Mouse (Mus musculus): ENCODE data around the gene Sh2d2a. TPM values are rescaled to one million over a fixed set of nuclear protein-coding genes. Genes with fewer than 3 reads are reported as not detected.
"Not testable (repeated sequence)": the region's sequence is repeated elsewhere in the genome, so short reads cannot be mapped to it uniquely, and the experiment has no call there.

Sh2d2a gene
- polyA plus RNA-seq, 1 experiment from 2014 or later: 0.37 TPM

DNA sequence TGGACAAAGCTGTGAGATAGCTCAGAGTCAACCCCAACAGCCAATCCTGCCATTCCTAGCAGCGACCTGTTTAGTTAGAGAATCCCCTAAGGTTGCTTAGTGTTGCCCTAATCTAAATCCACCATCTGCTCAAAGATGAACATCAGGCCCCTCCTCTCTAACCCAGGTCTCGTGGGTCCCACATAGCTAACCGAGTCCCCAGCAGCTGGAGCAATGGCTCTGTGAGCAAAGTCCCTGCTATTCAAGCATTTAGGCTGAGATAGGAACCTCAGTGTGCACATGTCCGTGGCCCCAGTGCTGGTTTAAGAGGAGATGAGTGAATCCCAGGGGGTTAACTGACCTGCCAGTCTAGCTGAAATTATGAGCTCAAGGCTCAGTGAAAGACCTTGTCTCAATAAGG, 369 bp upstream of the Sh2d2a start:
- 39% methylated on average over 4 of the region's 4 CpGs for WGBS (ENCODE audit: insufficient replicate concordance)
- H3K4me3 ChIP-seq (ENCODE audit: low read depth, low read length): no peak overlapping the region
- no peak overlapping the region for H3K9ac ChIP-seq (ENCODE audit: low read depth, low read length)
- H3K4me1 ChIP-seq (ENCODE audit: control insufficient read depth, low read depth, low read length): no peaks in the 10 kb centered on the region
- no peak overlapping the region for H3K27ac ChIP-seq (ENCODE audit: low read length)
- H3K36me3 ChIP-seq (ENCODE audit: control insufficient read depth, insufficient read depth): no peaks in the 10 kb centered on the region
- no peaks in the 10 kb centered on the region for H3K9me3 ChIP-seq (replicated peaks; ENCODE audit: control insufficient read depth, low read length)
- H3K27me3 ChIP-seq (ENCODE audit: control insufficient read depth, insufficient read depth, low read depth, low read length): no peaks in the 10 kb centered on the region
- no peak for ATAC-seq (ENCODE audit: low read depth)
- no peak overlapping the region for H3K4me2 ChIP-seq (ENCODE audit: low read depth, low read length)

DNA sequence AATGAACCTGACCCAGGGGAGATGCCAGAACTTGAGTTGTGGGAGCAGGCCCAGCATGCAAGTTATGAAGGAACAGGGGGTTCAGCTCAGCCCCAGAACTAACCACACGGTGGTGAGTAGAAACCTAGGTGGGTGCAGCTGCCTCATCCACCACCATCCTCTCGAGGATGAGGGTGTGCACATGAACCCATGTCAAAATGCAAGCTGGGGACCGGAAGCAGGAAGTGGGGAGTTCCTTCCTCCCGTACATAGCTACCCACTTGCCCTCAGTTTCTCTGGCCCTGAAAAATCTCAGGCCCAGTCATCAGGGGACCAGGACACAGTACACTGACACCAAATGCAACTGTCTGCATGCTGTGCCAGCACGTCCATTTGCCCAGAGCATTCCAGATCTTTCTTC, 1.1 kb downstream of the Sh2d2a start:
- Histone ChIP-seq H3K4me3 (ENCODE audit: low read depth, low read length) (no peak overlapping the region), H3K4me2 (ENCODE audit: low read depth, low read length) (no peak overlapping the region), H3K36me3 (ENCODE audit: control insufficient read depth, insufficient read depth) (no peaks in the 10 kb centered on the region), H3K27ac (ENCODE audit: low read length) (no peak overlapping the region), H3K4me1 (ENCODE audit: control insufficient read depth, low read depth, low read length) (no peaks in the 10 kb centered on the region), H3K9ac (ENCODE audit: low read depth, low read length) (no peak overlapping the region), H3K9me3 (replicated peaks; ENCODE audit: control insufficient read depth, low read length) (no peaks in the 10 kb centered on the region), H3K27me3 (ENCODE audit: control insufficient read depth, insufficient read depth, low read depth, low read length) (no peaks in the 10 kb centered on the region)
- 22% methylated on average over 5 of the region's 5 CpGs for WGBS (ENCODE audit: insufficient replicate concordance)
- ATAC-seq (ENCODE audit: low read depth): no peak

DNA sequence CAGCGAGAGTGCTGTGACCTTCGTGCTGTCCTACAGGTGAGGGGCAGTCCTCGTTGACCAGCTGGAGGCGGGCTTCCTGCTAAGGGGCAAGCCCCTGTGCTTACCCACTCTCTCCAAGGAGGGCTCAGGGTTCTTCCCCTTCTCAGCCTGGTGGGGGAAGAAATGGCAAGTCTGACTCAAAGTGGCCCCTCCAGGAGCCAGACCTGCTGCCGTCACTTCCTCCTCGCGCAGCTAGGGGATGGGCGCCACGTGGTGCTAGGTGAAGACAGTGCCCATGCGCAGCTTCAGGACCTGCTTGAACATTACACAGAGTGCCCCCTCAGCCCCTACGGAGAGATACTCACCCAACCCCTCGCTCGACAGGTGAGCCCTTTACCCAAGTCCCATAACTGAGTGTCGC, 2.6 kb downstream of the Sh2d2a start:
- 60% methylated on average over 14 of the region's 14 CpGs for WGBS (ENCODE audit: insufficient replicate concordance)
- Histone ChIP-seq H3K4me1 (ENCODE audit: control insufficient read depth, low read depth, low read length) (no peaks in the 10 kb centered on the region), H3K4me3 (ENCODE audit: low read depth, low read length) (no peak overlapping the region), H3K36me3 (ENCODE audit: control insufficient read depth, insufficient read depth) (no peaks in the 10 kb centered on the region), H3K27ac (ENCODE audit: low read length) (no peak overlapping the region), H3K4me2 (ENCODE audit: low read depth, low read length) (no peak overlapping the region), H3K27me3 (ENCODE audit: control insufficient read depth, insufficient read depth, low read depth, low read length) (no peaks in the 10 kb centered on the region), H3K9ac (ENCODE audit: low read depth, low read length) (no peak overlapping the region), H3K9me3 (replicated peaks; ENCODE audit: control insufficient read depth, low read length) (no peaks in the 10 kb centered on the region)
- no peak for ATAC-seq (ENCODE audit: low read depth)

DNA sequence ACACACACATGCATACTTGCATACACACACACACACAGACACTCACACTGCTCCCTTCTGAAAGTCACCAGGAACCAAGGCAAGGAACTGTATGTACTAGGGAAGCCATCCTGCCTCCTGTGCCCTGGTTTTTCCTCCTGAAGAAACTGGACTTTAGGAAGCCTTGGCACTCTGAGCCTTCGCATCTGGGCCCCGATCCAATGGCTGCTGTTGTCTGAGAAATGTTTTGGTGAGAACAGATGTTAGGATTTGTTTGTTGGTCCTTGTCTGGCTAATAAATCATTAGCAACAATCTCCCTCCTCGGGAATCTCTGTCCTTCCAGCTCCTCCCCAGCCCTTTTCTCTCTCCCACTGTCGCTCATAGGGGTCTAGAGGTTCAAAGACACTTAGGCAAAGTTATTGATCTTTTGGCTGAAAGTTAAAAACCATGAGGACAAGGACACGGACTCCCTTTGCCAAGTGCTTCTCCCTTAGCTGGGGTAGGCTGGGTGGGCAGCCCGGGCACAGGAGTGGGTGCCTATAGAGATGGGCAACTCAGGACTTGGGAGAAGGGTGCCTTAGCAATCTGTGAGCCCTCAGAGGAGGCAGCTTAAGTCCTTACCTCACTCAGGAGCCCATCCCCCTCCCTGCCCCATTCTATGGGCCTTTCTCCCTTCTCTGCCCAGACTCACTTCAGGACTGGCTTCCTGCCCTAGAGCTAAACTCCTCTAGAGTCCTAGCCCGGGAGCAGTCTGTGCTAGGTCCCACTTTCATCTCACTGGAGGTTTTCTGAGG, 8.4 kb downstream of the Sh2d2a start:
- no peak for ATAC-seq (ENCODE audit: low read depth)
- WGBS (ENCODE audit: insufficient replicate concordance): 64% methylated on average over 7 of the region's 7 CpGs
- Histone ChIP-seq H3K9me3 (replicated peaks; ENCODE audit: control insufficient read depth, low read length) (no peaks in the 10 kb centered on the region), H3K4me1 (ENCODE audit: control insufficient read depth, low read depth, low read length) (no peaks in the 10 kb centered on the region), H3K4me2 (ENCODE audit: low read depth, low read length) (no peak overlapping the region), H3K27me3 (ENCODE audit: control insufficient read depth, insufficient read depth, low read depth, low read length) (no peaks in the 10 kb centered on the region), H3K36me3 (ENCODE audit: control insufficient read depth, insufficient read depth) (peaks cover 28% of the 10 kb centered on the region), H3K9ac (ENCODE audit: low read depth, low read length) (no peak overlapping the region), H3K27ac (ENCODE audit: low read length) (no peak overlapping the region), H3K4me3 (ENCODE audit: low read depth, low read length) (no peak overlapping the region)

DNA sequence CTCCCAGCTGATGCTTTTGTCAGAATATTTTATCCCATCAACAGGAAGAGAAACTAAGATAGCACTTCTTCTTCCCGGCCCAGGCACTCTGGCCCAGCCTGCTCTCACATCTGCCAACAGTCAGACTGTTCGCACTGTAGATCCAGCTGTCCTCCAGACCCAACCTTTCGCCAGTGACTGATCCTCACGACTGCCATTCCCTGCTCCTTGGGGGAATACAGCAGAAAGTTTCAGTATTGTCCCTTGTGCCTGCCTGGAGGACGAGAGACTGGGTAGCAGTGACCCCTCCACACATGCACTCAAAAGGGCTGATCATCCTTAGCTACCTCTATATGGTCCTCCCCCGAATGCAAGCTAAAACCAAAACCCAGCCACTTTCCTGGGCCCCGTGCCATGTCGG, 9.4 kb downstream of the Sh2d2a start:
- Histone ChIP-seq H3K27me3 (ENCODE audit: control insufficient read depth, insufficient read depth, low read depth, low read length) (no peaks in the 10 kb centered on the region), H3K4me2 (ENCODE audit: low read depth, low read length) (no peak overlapping the region), H3K4me3 (ENCODE audit: low read depth, low read length) (no peak overlapping the region), H3K9me3 (replicated peaks; ENCODE audit: control insufficient read depth, low read length) (no peaks in the 10 kb centered on the region), H3K36me3 (ENCODE audit: control insufficient read depth, insufficient read depth) (peaks cover 28% of the 10 kb centered on the region), H3K9ac (ENCODE audit: low read depth, low read length) (no peak overlapping the region), H3K27ac (ENCODE audit: low read length) (no peak overlapping the region), H3K4me1 (ENCODE audit: control insufficient read depth, low read depth, low read length) (no peaks in the 10 kb centered on the region)
- ATAC-seq (ENCODE audit: low read depth): no peak
- 77% methylated on average over 8 of the region's 8 CpGs for whole genome bisulfite sequencing (ENCODE audit: insufficient replicate concordance)

DNA sequence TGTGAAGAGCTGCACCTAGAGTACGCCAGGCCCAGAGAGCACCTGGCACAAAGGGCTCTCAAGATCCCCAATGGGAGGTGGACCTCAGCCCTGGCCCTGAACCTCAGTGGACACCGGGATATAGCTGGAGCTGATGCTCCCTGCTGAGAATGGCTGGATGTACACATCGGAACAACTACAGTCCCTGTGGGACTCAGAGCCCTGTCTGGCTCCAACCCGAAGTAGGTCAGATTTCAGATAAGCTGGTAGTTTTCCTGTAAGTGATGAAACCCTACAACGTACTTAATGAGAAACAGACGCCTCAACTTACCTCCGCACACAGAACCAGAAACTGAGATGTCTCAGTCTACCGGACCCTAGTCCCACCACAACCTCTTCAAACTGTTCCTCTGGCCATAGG, 11.1 kb downstream of the Sh2d2a start:
- H3K4me1 ChIP-seq (ENCODE audit: control insufficient read depth, low read depth, low read length): no peaks in the 10 kb centered on the region
- H3K4me3 ChIP-seq (ENCODE audit: low read depth, low read length): no peak overlapping the region
- no peaks in the 10 kb centered on the region for H3K9me3 ChIP-seq (replicated peaks; ENCODE audit: control insufficient read depth, low read length)
- peaks cover 35% of the 10 kb centered on the region for H3K36me3 ChIP-seq (ENCODE audit: control insufficient read depth, insufficient read depth)
- no peaks in the 10 kb centered on the region for H3K27me3 ChIP-seq (ENCODE audit: control insufficient read depth, insufficient read depth, low read depth, low read length)
- H3K4me2 ChIP-seq (ENCODE audit: low read depth, low read length): no peak overlapping the region
- ATAC-seq (ENCODE audit: low read depth): no peak
- H3K27ac ChIP-seq (ENCODE audit: low read length): no peak overlapping the region
- WGBS (ENCODE audit: insufficient replicate concordance): 86% methylated on average over 8 of the region's 8 CpGs
- no peak overlapping the region for H3K9ac ChIP-seq (ENCODE audit: low read depth, low read length)

DNA sequence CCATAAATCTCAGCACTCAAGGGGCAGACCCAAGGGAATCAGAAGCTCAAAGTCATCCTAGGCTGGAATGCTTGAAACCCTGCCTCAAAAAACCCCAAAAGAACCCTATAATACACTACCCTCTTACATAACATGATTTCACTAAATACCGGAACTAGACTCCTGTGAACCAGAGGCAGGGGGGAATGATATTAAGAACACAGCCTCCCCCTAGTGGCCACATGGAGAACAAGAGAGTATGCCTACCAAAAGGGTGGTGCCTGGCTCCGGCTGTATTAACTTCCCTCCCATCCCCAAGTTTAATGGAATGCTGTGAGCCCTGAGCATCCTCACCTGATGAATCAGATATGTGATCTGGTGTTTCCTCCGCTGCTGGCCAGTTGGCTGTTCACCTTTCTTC, 13.3 kb downstream of the Sh2d2a start:
- Histone ChIP-seq H3K4me3 (ENCODE audit: low read depth, low read length) (no peak overlapping the region), H3K9me3 (replicated peaks; ENCODE audit: control insufficient read depth, low read length) (no peaks in the 10 kb centered on the region), H3K36me3 (ENCODE audit: control insufficient read depth, insufficient read depth) (peaks cover 41% of the 10 kb centered on the region), H3K27me3 (ENCODE audit: control insufficient read depth, insufficient read depth, low read depth, low read length) (no peaks in the 10 kb centered on the region), H3K4me2 (ENCODE audit: low read depth, low read length) (no peak overlapping the region), H3K9ac (ENCODE audit: low read depth, low read length) (no peak overlapping the region), H3K4me1 (ENCODE audit: control insufficient read depth, low read depth, low read length) (no peaks in the 10 kb centered on the region), H3K27ac (ENCODE audit: low read length) (no peak overlapping the region)
- WGBS (ENCODE audit: insufficient replicate concordance): 31% methylated on average over 3 of the region's 3 CpGs
- no peak for ATAC-seq (ENCODE audit: low read depth)

DNA sequence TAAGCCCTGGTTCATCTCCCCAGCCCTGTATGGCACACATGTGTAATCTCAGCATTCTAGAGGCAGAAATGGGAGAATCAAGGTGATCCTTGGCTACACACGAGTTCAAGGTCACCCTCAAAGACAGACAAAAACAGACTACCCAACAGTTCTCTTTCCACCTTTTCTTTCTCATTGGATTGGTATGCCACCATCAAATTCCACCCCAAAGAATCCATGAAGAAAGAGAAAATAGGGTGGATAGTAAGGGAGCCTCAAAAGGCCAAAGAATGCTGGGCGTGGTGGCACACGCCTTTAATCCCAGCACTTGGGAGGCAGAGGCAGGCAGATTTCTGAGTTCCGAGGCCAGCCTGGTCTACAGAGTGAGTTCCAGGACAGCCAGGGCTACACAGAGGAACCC, 17.6 kb downstream of the Sh2d2a start:
- not testable (repeated sequence) for H3K4me2 ChIP-seq (ENCODE audit: low read depth, low read length); H3K27me3 ChIP-seq (ENCODE audit: control insufficient read depth, insufficient read depth, low read depth, low read length); H3K27ac ChIP-seq (ENCODE audit: low read length); H3K9me3 ChIP-seq (replicated peaks; ENCODE audit: control insufficient read depth, low read length); ATAC-seq (ENCODE audit: low read depth); H3K9ac ChIP-seq (ENCODE audit: low read depth, low read length); H3K4me3 ChIP-seq (ENCODE audit: low read depth, low read length); H3K4me1 ChIP-seq (ENCODE audit: control insufficient read depth, low read depth, low read length)
- H3K36me3 ChIP-seq (ENCODE audit: control insufficient read depth, insufficient read depth): peaks cover 39% of the 10 kb centered on the region
- WGBS (ENCODE audit: insufficient replicate concordance): 76% methylated on average over 4 of the region's 4 CpGs

DNA sequence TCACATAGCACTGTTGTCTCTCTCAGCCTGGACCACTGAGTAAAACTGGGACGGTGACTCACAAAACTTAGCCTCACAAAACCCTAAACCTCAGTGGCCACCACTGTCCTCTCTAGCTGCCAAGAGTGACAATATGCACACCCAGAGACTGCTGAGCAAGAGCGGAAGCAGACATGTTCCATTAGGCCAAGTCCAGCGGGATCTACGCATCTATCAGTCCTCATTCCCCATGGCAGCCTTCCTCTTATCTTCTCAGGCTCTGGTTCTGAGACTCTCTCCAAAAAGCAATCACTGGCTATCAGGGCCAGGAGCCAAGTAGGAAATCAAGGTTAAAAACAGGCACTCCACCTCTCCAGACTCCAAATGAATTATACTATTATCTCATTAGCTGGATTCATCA, 31.2 kb downstream of the Sh2d2a start:
- H3K27me3 ChIP-seq (ENCODE audit: control insufficient read depth, insufficient read depth, low read depth, low read length): no peaks in the 10 kb centered on the region
- H3K4me2 ChIP-seq (ENCODE audit: low read depth, low read length): no peak overlapping the region
- peaks cover 13% of the 10 kb centered on the region for H3K36me3 ChIP-seq (ENCODE audit: control insufficient read depth, insufficient read depth)
- no peak overlapping the region for H3K4me3 ChIP-seq (ENCODE audit: low read depth, low read length)
- H3K9me3 ChIP-seq (replicated peaks; ENCODE audit: control insufficient read depth, low read length): no peaks in the 10 kb centered on the region
- H3K4me1 ChIP-seq (ENCODE audit: control insufficient read depth, low read depth, low read length): peaks cover 2% of the 10 kb centered on the region; the same call in 1 of the 2 replicates
- 95% methylated on average over 4 of the region's 4 CpGs for WGBS (ENCODE audit: insufficient replicate concordance)
- ATAC-seq (ENCODE audit: low read depth): no peak
- no peak overlapping the region for H3K9ac ChIP-seq (ENCODE audit: low read depth, low read length)
- no peak overlapping the region for H3K27ac ChIP-seq (ENCODE audit: low read length)

Measured in liver, embryonic 16.5 days (tissue).